Mouse (Mus musculus) lung, adult 2 months (tissue): ENCODE measurements around the gene Srp68.

Experiments used
- CTCF ChIP-seq: fragments of 200-500 bp; IDR thresholded peaks from 2 replicates; pipeline ENCODE4 v1.5.1; 2011; ENCODE audit warnings: mild to moderate bottlenecking, low read length, control low read depth; ENCODE audit not compliant: insufficient read depth
- POLR2A ChIP-seq: fragments of 200-500 bp; IDR thresholded peaks from 2 replicates; pipeline ENCODE4 v1.6.1; 2011; ENCODE audit warnings: low read depth, mild to moderate bottlenecking, control low read depth, low read length, borderline replicate concordance; ENCODE audit errors: extremely low read depth

DNA sequence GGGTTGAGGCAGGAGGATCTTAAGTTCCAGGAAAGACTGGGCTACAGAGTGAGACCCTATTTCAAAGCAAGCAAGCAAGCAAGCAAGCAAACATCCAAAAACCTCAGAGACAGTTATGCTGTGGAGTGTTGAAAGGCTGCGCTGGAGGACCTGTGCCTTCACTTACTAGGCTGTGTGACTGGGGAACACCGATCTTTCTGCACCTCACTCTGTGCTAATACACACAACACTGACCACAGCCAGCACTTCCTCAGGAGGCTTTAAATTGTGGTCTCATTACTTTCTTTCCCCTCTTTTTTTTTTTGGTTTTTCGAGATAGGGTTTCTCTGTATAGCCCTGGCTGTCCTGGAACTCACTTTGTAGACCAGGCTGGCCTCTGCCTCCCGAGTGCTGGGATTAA, 8.2 kb downstream of the Srp68 start:
- TF ChIP-seq CTCF = no peak
- no peak for TF ChIP-seq POLR2A
